Mouse (Mus musculus) Patski (cell line): ENCODE measurements at regions not wholly inside any gene's neighbourhood (a gene's known extent, or its start where the extent isn't known, plus 50 kb on each side); places are given as distances from the start of the nearest gene placed in this dataset.

Experiments
- ATAC-seq: fragments of 100-300 bp; one replicate; pipeline ENCODE4 v1.8.0; 2021
- CTCF ChIA-PET: fragments of 350-600 bp; sonication (Branson Sonifier 250); formaldehyde crosslinking; loops from one replicate; lab custom pipeline; 2022; ENCODE audit warnings: inconsistent platforms; lab: Charles Lee
- POLR2A ChIA-PET: fragments of 350-600 bp; sonication (Branson Sonifier 250); formaldehyde crosslinking; loops from one replicate; lab custom pipeline; 2022; ENCODE audit warnings: antibody characterized with exemption, inconsistent platforms; lab: Charles Lee
- DNase-seq: peaks from one replicate; pipeline ENCODE4 v3.0.0-alpha.2; 2011; ENCODE audit warnings: low read depth, low spot score
- H3K27me3 ChIP-seq: fragments of 371-371 bp; one replicate; pipeline ENCODE4 v1.5.1; 2021
- CTCF ChIP-seq: fragments of 100-300 bp; IDR thresholded peaks from one replicate; pipeline ENCODE4 v1.5.1; 2021
- in situ Hi-C: fragments of 300-500 bp; cut with MboI; formaldehyde crosslinking; loops from 3 replicates; pipeline ENCODE4 v1.11.1; 2018; ENCODE audit warnings: low pct_unique_long_range_greater_than_20kb, mixed read lengths

- ChIA-PET CTCF (no interaction called here), POLR2A (no interaction called here)
- in situ Hi-C loops = no loop called here
- DNase-seq (no peak), ATAC-seq (no peak)
- H3K27me3 ChIP-seq = no peaks in the 10 kb centered on the region
- TF ChIP-seq CTCF = peak; percentile 48
Measured at GRCm38 (mm10) chr3:37979871-37980270, 255.6 kb upstream of the Gm5148 start.

GRCm38 (mm10) chr3:37978481-37978880 lies 254.2 kb upstream of the Gm5148 start:
- ATAC-seq (peak; percentile 93), DNase-seq (peak; percentile 85)
- CTCF ChIA-PET = interaction anchor here (1.0 to 3.0 kb wide), 7 partner anchors 9 to 508 kb away, joined by 3 to 9 read pairs (median 3); no protein-coding TSS in a partner anchor
- in situ Hi-C loops = no loop called here
- POLR2A ChIA-PET = no interaction called here
- no peaks in the 10 kb centered on the region for H3K27me3 ChIP-seq
- TF ChIP-seq CTCF = no peak

DNA sequence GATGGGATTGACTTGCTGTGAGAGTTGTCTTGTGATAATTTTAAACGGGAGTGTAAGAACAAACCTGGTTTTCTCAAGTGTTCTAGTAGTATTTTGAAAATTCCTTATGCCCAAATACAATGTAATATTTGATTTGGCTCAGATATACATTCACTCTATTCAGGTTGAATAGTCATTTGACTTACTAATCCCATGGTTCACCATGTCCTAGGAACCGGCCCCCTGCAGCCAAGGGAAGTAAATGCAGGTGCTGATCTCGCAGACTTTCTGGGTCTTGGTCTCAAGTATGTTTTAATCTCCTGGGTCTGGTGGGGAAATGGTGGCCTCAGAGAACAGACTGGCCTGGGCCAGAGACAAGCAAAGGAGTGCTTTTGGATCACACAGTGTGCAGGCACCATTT lies 253.2 kb upstream of the Gm5148 start:
- H3K27me3 ChIP-seq = no peaks in the 10 kb centered on the region
- DNase-seq = no peak
- peak; percentile 40 for TF ChIP-seq CTCF
- ChIA-PET POLR2A (interaction anchor here (0.6 to 1.1 kb wide), 2 partner anchors 152 to 296 kb away, joined by 3 read pairs; no protein-coding TSS in a partner anchor), CTCF (interaction anchor here (0.9 to 3.0 kb wide), 6 partner anchors 10 to 92 kb away, joined by 3 to 9 read pairs (median 3); no protein-coding TSS in a partner anchor)
- no peak for ATAC-seq
- in situ Hi-C loops = no loop called here

DNA sequence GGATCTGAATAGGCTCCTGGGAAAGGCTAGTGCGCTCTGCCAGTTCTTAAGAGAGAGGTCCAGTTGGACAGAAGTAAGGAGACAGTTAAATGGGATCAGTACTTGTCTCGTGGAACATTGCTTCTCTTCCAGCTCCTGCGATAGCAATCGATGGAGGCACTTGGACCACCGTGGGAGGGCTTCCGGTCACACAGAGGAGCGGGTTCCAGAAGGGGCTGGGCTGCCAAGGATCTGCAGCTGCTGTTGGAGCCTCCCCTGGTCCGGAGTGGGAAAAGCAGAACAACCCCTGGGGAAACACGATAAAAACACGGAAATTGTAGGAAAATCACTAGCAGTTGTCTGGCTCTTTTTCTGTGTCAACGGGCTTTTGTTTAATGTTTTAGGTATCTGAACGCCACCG lies 252.3 kb upstream of the Gm5148 start:
- in situ Hi-C loops = no loop called here
- ChIA-PET POLR2A (interaction anchor here (0.6 to 1.1 kb wide), 2 partner anchors 153 to 233 kb away, joined by 3 read pairs; no protein-coding TSS in a partner anchor), CTCF (interaction anchor here (0.9 to 3.0 kb wide), 6 partner anchors 11 to 506 kb away, joined by 3 to 9 read pairs (median 3); no protein-coding TSS in a partner anchor)

GRCm38 (mm10) chr3:37975194-37975756 lies 251.0 kb upstream of the Gm5148 start:
- no peaks in the 10 kb centered on the region for H3K27me3 ChIP-seq
- in situ Hi-C loops = no loop called here
- ChIA-PET POLR2A (interaction anchor here (0.6 kb wide), 1 partner anchor 11 kb away, joined by 3 read pairs; no protein-coding TSS in a partner anchor), CTCF (interaction anchor here (0.8 to 1.3 kb wide), 4 partner anchors 9 to 505 kb away, joined by 3 read pairs; no protein-coding TSS in a partner anchor)
- DNase-seq = no peak
- TF ChIP-seq CTCF = no peak
- no peak for ATAC-seq

More for the DNA sequence above, 252.3 kb upstream of the Gm5148 start:
- H3K27me3 ChIP-seq = no peaks in the 10 kb centered on the region
- DNase-seq (no peak), ATAC-seq (no peak)
- no peak for TF ChIP-seq CTCF

GRCm38 (mm10) chr3:37972931-37973330 lies 248.6 kb upstream of the Gm5148 start:
- in situ Hi-C loops = no loop called here
- no peak for DNase-seq
- no peak for ATAC-seq
- no peaks in the 10 kb centered on the region for H3K27me3 ChIP-seq
- TF ChIP-seq CTCF = no peak
- ChIA-PET CTCF (interaction anchor here (1.6 kb wide), 1 partner anchor 10 kb away, joined by 9 read pairs; no protein-coding TSS in a partner anchor), POLR2A (interaction anchor here (1.0 kb wide), 1 partner anchor 9 kb away, joined by 3 read pairs; no protein-coding TSS in a partner anchor)

DNA sequence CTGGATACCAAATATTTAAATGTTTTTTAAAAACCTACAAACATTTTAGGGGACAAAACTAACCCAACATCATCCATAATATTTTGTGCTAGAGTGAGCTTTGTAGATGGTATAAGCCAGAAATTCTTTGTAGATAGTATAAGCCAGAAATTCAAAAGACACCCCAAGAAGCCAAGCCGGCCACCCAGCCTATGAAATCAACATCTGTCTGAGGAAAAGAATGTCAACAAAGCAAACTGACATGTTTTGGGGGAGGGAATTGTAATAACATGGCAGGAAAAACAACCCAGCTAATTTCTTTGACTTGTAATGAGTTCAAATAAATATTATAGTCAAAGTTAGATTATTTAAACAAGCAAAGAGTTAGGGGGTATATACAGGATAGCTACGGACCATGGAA lies 246.9 kb upstream of the Gm5148 start:
- DNase-seq (no peak), ATAC-seq (no peak)
- in situ Hi-C loops = no loop called here
- no peaks in the 10 kb centered on the region for H3K27me3 ChIP-seq
- no peak for TF ChIP-seq CTCF
- CTCF ChIA-PET = no interaction called here
- POLR2A ChIA-PET = interaction anchor here (0.6 kb wide), 1 partner anchor 238 kb away, joined by 3 read pairs; no protein-coding TSS in a partner anchor

DNA sequence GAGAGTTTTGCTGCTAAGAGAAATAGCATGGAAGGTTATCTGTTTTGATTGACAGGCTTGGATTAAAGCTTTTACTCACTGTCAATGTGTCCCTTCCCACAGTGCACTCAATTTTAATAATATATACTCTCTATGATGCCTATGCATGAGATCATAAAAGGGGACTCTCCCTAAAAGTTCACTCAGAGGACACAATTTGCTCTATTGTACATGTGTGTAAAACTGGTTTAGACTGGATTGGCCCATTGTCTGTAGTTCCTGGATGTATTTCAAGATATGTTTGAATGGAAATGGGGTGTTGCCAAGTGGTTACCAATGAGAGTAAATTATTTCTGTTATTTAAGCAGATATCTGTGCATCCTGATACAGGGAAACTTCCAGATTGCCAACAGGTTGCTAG lies 244.4 kb upstream of the Gm5148 start:
- no peak for TF ChIP-seq CTCF
- in situ Hi-C loops = loop anchor here (10.0 kb wide), 2 partner anchors 166 to 494 kb away; no protein-coding TSS in a partner anchor
- no peaks in the 10 kb centered on the region for H3K27me3 ChIP-seq
- ATAC-seq (no peak), DNase-seq (no peak)
- ChIA-PET CTCF (interaction anchor here (0.9 kb wide), 1 partner anchor 10 kb away, joined by 3 read pairs; no protein-coding TSS in a partner anchor), POLR2A (interaction anchor here (0.9 kb wide), 1 partner anchor 62 kb away, joined by 3 read pairs; no protein-coding TSS in a partner anchor)

DNA sequence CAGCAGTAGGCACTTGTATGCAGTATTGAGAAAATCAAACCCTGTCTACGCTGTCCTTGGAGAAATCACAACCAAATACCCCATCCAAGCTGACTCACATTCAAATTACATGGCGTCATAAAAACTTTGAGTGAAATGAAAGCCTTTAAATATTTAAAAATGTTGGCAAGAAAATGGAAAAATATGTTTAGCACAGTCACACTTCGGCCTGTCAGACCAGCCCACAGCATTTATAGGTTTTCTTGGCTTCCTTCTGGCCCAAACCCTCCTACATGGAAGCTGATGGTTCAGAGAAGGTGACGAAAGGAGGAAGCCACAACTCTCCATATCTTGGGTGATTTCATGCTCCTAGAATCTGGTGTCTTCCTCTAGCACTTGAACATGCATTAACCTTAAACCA lies 240.9 kb upstream of the Gm5148 start:
- DNase-seq (no peak), ATAC-seq (no peak)
- POLR2A ChIA-PET = no interaction called here
- TF ChIP-seq CTCF = no peak
- in situ Hi-C loops = loop anchor here (10.0 kb wide), 2 partner anchors 170 to 490 kb away; no protein-coding TSS in a partner anchor
- H3K27me3 ChIP-seq = no peaks in the 10 kb centered on the region
- CTCF ChIA-PET = interaction anchor here (1.6 kb wide), 1 partner anchor 536 kb away, joined by 3 read pairs; no protein-coding TSS in a partner anchor

GRCm38 (mm10) chr3:37964083-37964482 lies 239.8 kb upstream of the Gm5148 start:
- no peak for ATAC-seq
- ChIA-PET CTCF (interaction anchor here (1.6 to 2.6 kb wide), 2 partner anchors 8 to 535 kb away, joined by 3 to 9 read pairs; no protein-coding TSS in a partner anchor), POLR2A (interaction anchor here (0.6 to 1.0 kb wide), 3 partner anchors 8 to 25 kb away, joined by 3 to 4 read pairs (median 3); no protein-coding TSS in a partner anchor)
- TF ChIP-seq CTCF = no peak
- H3K27me3 ChIP-seq = no peaks in the 10 kb centered on the region
- no peak for DNase-seq
- in situ Hi-C loops = loop anchor here (10.0 kb wide), 2 partner anchors 171 to 489 kb away; no protein-coding TSS in a partner anchor
